ENCODE assay signal across 14 mouse cellular contexts in the genomic region with DNA sequence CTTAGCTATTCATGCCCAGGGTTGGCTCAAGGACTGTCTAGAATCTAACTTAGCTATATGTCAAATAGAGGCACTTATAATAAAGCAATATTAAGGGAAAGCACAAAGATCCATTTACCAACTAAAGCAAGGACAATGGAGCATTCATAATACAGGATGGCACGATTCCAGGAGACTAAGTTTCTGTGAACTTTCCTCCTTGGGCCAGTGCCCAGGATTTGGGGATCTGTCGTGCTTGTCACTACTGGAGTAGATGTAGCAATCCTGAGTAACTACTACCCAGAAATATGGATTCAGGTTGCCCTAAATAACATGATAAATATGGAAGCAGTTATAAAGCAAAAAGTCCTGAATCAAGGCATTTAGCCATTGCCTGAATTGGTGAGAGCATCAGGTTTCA.
DNase-seq lines count a peak whose midpoint lies in the region.
"Had no signal": no experiment of that assay in that cellular context is flagged by ENCODE, and none has a peak within 500 bp of the region (broad histone marks: within the 10 kb centered on the region; RNA-seq: fewer than 3 reads in every experiment).

No protein-coding gene starts in this region.

- intact Hi-C loops in heart, postnatal 25 days (cut with DNase I), result no loop called here
- intact Hi-C loops in left cerebral cortex, postnatal 4 days (cut with DNase I), result no loop called here
- intact Hi-C loops in left cerebral cortex, postnatal 25 days (cut with DNase I), result no loop called here

- DNase-seq in heart, postnatal 4 days, result peak; percentile 5
- no peak for DNase-seq in heart, postnatal 25 days (ENCODE audit: low spot score)
- peak; percentile 8 for DNase-seq in left cerebral cortex, postnatal 4 days
- no peak for DNase-seq in left cerebral cortex, postnatal 25 days (ENCODE audit: low spot score in 2 of 2)
- DNase-seq in adrenal gland, adult 2 months, result peak; percentile 59
- DNase-seq in adrenal gland, postnatal 36 days, result peak; percentile 19 to 47
- DNase-seq in lung, adult 18-20 months, result no peak
- no peak for DNase-seq in urinary bladder, postnatal 14 days (ENCODE audit: low spot score)
- DNase-seq: cerebellum, adult 8-10 months; forebrain, postnatal 0 days; gastrocnemius, postnatal 14 days; heart, adult 18-20 months; thymus, adult 18-20 months; thymus, postnatal 36 days had no signal

Comparison
In these comparisons a context has a peak if more than half of its experiments do, and no peak if none do; other contexts are left out.
1. DNase-seq: peak in heart, postnatal 4 days (single experiment), left cerebral cortex, postnatal 4 days (single experiment), adrenal gland, adult 2 months (single experiment) and adrenal gland, postnatal 36 days (2 of 2); none in heart, postnatal 25 days (single experiment), left cerebral cortex, postnatal 25 days (0 of 2), lung, adult 18-20 months (0 of 2) and urinary bladder, postnatal 14 days (single experiment).